Mouse (Mus musculus) neural tube, embryonic 11.5 days (tissue): ENCODE data around the gene Yap1. TPM values are rescaled to one million over a fixed set of nuclear protein-coding genes. Genes with fewer than 3 reads are reported as not detected.

ENCODE experiments used
- ATAC-seq: fragments of 200-750 bp; cut with Nextera tagmentation; 2 replicates; pipeline ENCODE4 v1.8.0; 2017; ENCODE audit warnings: moderate number of reproducible peaks, mild to moderate bottlenecking, moderate TSS enrichment, moderate library complexity; ENCODE audit not compliant: insufficient read depth, low FRiP score, low TSS enrichment
- DNase-seq: peaks from one replicate; pipeline ENCODE4 v3.0.0-alpha.2; 2015; ENCODE audit warnings: low spot score
- H3K27ac ChIP-seq: fragments of 300-500 bp; sonication (generic); 2 replicates; pipeline ENCODE4 v1.5.1; 2014; ENCODE audit warnings: low read depth, mild to moderate bottlenecking, low read length
- H3K27me3 ChIP-seq: fragments of 300-500 bp; sonication (generic); 2 replicates; pipeline ENCODE4 v1.6.1; 2014; ENCODE audit warnings: mild to moderate bottlenecking, low read length, mixed read lengths; ENCODE audit not compliant: control insufficient read depth, insufficient read depth
- H3K36me3 ChIP-seq: fragments of 300-500 bp; sonication (generic); 2 replicates; pipeline ENCODE4 v1.6.1; 2014; ENCODE audit warnings: mild to moderate bottlenecking, low read length, moderate library complexity, mixed read lengths; ENCODE audit not compliant: control insufficient read depth, insufficient read depth
- H3K4me1 ChIP-seq: fragments of 300-500 bp; sonication (generic); 2 replicates; pipeline ENCODE4 v1.6.1; 2014; ENCODE audit warnings: low read length, mixed read lengths; ENCODE audit not compliant: control insufficient read depth, insufficient read depth
- H3K4me2 ChIP-seq: fragments of 300-500 bp; sonication (generic); 2 replicates; pipeline ENCODE4 v1.6.1; 2014; ENCODE audit warnings: low read depth, mild to moderate bottlenecking, moderate library complexity
- H3K4me3 ChIP-seq: fragments of 300-500 bp; sonication (generic); 2 replicates; pipeline ENCODE4 v1.5.1; 2014; ENCODE audit warnings: low read depth, low read length
- H3K9ac ChIP-seq: fragments of 300-500 bp; sonication (generic); 2 replicates; pipeline ENCODE4 v1.6.1; 2014; ENCODE audit warnings: mild to moderate bottlenecking, low read length
- H3K9me3 ChIP-seq: fragments of 300-500 bp; sonication (generic); 2 replicates; pipeline ENCODE4 v1.6.1; 2016; ENCODE audit warnings: low read length; ENCODE audit not compliant: control insufficient read depth
- WGBS: fragments of 180-500 bp; shearing (Covaris S2); extraction: QIAGEN DNeasy Blood & Tissue Kit; methylation state at CpG from one replicate; pipeline ENCODE4 v1.1.7; 2014; 5-methylcytosine and 5-hydroxymethylcytosine counted together
- polyA plus RNA-seq: library from polyadenylated mRNA; unstranded; fragments of >200 nt; fragmentation: Nextera tagmentation; extraction: Ambion mirVana; gene quantifications from 2 replicates; pipeline ENCODE4 v1.2.1, GENCODE M21; 2014

Gene Yap1
- polyA plus RNA-seq, 1 experiment from 2014 or later: 27.2 TPM

DNA sequence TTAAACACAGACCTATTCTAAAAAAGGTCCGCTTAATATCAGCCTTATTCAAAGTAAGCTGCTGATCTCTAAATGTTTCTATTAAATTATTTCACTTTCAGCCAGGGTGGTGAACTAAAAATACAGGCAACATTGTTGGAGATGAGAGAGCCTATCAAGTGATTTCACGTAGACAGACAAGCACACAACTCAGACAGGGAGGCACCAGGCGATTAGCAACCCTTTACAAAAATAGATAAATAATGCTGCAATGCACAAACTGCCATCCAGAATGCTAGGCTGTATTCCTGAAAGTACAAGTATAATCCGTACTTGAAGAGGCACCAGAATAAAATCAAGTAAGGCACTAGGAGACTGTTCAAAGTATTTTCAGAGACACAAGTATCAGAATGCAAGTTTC lies 20.1 kb downstream of the Yap1 start:
- 78% methylated on average over 4 of the region's 4 CpGs for WGBS
- H3K9ac ChIP-seq: no peak overlapping the region
- H3K4me3 ChIP-seq: no peak overlapping the region

DNA sequence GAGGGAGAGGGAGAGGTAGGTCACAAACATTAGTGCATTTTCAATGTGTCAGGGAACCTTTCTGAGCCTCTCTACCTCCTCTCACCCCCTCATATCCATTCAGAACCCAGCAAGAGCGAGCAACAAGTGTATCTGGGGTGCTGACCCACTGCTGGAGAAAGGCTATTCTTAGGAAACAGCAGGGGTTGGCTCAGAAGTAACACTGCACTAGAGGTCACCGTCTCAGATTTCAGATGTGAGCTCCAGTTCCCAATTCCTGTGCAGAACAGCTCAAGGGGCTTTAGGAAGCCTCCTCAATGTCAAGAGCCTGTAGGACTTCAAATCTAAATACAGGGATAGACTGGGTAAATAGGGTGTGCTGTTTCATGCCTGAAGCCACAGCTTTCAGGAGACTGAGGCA lies 20.7 kb downstream of the Yap1 start:
- H3K27ac ChIP-seq: no peak overlapping the region
- H3K36me3 ChIP-seq: no peaks in the 10 kb centered on the region
- WGBS: 19% methylated on average over 2 of the region's 2 CpGs
- H3K27me3 ChIP-seq: no peaks in the 10 kb centered on the region
- no peak for DNase-seq
- H3K4me3 ChIP-seq: no peak overlapping the region
- no peaks in the 10 kb centered on the region for H3K9me3 ChIP-seq
- H3K4me2 ChIP-seq: no peak overlapping the region
- H3K4me1 ChIP-seq: no peaks in the 10 kb centered on the region
- H3K9ac ChIP-seq: no peak overlapping the region
- no peak for ATAC-seq

More for the DNA sequence above, 20.1 kb downstream of the Yap1 start:
- DNase-seq (no peak), ATAC-seq (no peak)
- Histone ChIP-seq H3K27ac (no peak overlapping the region), H3K36me3 (no peaks in the 10 kb centered on the region), H3K9me3 (no peaks in the 10 kb centered on the region), H3K4me1 (no peaks in the 10 kb centered on the region), H3K4me2 (no peak overlapping the region), H3K27me3 (no peaks in the 10 kb centered on the region)

DNA sequence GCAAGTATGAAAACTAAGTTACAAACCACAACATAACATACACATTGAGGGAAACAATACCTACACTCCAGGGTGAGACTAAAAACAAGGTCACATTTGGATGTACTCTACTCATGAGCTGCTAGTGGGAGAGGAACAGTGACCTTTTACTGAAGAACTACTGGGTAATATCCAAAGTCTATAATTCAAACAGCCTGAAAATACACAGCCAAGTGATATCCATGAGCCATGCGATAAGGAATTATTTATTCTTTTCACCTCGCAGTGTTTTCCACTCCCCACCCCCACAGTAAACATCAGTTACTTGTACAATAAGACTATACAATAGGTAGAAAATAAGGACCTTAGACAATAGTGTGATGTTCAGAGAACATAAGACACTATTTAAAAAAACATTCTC lies 24.2 kb downstream of the Yap1 start:
- Histone ChIP-seq H3K9ac (no peak overlapping the region), H3K27me3 (no peaks in the 10 kb centered on the region), H3K4me3 (no peak overlapping the region), H3K36me3 (no peaks in the 10 kb centered on the region), H3K4me2 (no peak overlapping the region), H3K27ac (no peak overlapping the region), H3K9me3 (no peaks in the 10 kb centered on the region), H3K4me1 (no peaks in the 10 kb centered on the region)
- ATAC-seq (no peak), DNase-seq (no peak)
- WGBS: 87% methylated on average over 2 of the region's 2 CpGs

DNA sequence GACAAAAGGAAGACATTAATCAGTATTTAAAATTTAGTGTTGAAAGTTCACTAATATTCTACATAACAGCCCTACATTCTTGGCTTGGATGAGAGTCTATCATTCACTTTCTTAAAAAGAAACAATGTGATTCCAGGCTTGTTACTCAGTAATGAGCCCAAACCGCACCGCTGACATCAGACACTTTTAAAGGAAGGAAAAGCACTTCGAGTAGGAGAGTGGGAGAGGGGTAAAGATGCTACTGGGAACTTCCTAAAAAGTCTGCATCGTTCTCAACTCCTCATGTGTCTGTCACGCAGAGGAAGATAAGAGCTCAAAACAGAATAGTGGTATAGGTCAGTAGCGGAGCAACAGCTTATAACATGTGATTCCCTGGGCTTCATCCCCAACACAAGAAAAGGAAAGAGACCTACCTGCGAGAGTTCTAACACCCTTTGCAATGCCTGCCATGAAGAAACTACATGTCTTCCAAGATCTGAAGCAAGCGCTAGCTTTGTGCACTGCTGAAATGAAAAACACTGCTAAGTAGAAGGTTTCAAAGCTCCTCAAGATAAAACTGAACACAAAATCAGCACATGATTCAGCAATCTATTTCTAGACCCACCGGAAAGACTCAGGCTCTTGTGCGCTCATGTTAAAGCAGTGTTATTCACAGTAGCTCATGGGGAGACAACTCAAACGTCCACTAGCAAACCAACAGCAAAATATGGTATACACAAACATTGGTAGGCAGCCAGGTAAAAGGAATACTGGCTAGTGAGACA lies 25.1 kb downstream of the Yap1 start:
- WGBS: 94% methylated on average over 11 of the region's 11 CpGs
- Histone ChIP-seq H3K9me3 (no peaks in the 10 kb centered on the region), H3K27me3 (no peaks in the 10 kb centered on the region), H3K4me3 (no peak overlapping the region), H3K36me3 (no peaks in the 10 kb centered on the region), H3K27ac (no peak overlapping the region), H3K4me2 (no peak overlapping the region), H3K4me1 (no peaks in the 10 kb centered on the region), H3K9ac (no peak overlapping the region)
- no peak for DNase-seq
- no peak for ATAC-seq

DNA sequence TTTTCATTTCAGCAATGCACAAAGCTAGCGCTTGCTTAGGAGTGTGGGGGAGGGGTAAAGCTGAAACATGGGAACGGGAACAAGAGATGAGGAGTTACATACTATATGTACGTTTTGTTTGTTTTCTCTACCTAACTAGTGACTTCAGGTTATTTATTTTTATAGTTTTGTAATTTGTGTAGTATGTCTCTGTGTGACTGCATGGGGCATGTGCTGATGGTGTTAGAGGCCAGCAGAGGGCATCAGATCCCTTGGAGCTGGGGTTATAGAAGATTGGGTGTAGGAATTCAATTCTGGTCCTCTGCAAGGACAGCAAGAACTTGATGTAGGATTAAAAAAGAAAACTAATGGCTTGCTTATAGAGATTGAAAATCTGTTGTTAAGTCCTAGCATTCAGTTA lies 25.9 kb downstream of the Yap1 start:
- H3K4me1 ChIP-seq: no peaks in the 10 kb centered on the region
- no peak for DNase-seq
- no peak overlapping the region for H3K4me3 ChIP-seq
- H3K4me2 ChIP-seq: no peak overlapping the region
- no peak for ATAC-seq
- no peak overlapping the region for H3K9ac ChIP-seq
- WGBS: 91% methylated on average over 3 of the region's 3 CpGs
- H3K36me3 ChIP-seq: peaks cover 2% of the 10 kb centered on the region
- H3K9me3 ChIP-seq: no peaks in the 10 kb centered on the region
- H3K27ac ChIP-seq: no peak overlapping the region
- H3K27me3 ChIP-seq: no peaks in the 10 kb centered on the region

DNA sequence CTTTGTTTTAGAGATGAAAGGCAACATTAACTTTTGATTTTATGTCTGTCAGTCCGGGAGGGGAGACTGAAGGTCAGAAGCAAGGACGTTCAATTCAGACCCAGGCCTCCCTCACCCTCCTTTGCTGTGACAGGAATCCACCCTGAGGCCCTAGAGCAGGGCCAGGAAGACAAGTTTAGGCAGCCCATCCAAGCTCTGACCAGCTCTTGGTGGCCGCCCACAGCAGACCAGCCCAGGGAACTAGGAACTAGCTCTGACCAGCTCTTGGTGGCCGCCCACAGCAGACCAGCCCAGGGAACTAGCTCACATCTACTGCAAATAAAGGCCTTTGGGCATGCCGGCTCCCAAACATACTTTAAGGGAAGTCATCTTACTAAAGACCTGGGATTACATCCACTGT lies 26.8 kb downstream of the Yap1 start:
- Histone ChIP-seq H3K27ac (no peak overlapping the region), H3K4me3 (no peak overlapping the region), H3K36me3 (peaks cover 5% of the 10 kb centered on the region), H3K9ac (no peak overlapping the region), H3K4me1 (no peaks in the 10 kb centered on the region), H3K9me3 (no peaks in the 10 kb centered on the region), H3K4me2 (no peak overlapping the region), H3K27me3 (no peaks in the 10 kb centered on the region)
- ATAC-seq: no peak
- DNase-seq: no peak
- 85% methylated on average over 5 of the region's 5 CpGs for WGBS

DNA sequence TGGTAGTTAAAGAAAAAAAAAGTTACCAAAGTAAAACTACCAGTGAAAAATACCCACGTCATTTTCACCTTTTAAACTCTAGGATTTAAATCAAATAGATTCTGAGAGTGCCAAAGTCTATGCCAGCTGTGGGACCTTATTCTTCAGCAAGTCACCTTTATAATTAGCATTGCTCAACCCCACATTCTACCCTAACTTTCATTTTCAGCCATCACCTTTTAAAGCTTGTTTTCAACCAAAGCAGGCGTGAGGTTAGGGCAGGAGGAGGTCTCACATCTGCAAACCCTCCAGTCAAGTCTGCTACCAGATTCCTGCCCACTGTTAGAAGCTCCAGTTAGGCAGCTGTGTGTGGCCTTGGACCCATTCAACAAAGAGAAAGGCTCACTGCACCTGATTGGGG lies 32.4 kb downstream of the Yap1 start:
- Histone ChIP-seq H3K27me3 (no peaks in the 10 kb centered on the region), H3K36me3 (peaks cover 5% of the 10 kb centered on the region), H3K4me1 (no peaks in the 10 kb centered on the region), H3K27ac (no peak overlapping the region), H3K4me3 (no peak overlapping the region), H3K4me2 (no peak overlapping the region), H3K9ac (no peak overlapping the region), H3K9me3 (no peaks in the 10 kb centered on the region)
- WGBS: 87% methylated on average over 2 of the region's 2 CpGs
- DNase-seq (no peak), ATAC-seq (no peak)

DNA sequence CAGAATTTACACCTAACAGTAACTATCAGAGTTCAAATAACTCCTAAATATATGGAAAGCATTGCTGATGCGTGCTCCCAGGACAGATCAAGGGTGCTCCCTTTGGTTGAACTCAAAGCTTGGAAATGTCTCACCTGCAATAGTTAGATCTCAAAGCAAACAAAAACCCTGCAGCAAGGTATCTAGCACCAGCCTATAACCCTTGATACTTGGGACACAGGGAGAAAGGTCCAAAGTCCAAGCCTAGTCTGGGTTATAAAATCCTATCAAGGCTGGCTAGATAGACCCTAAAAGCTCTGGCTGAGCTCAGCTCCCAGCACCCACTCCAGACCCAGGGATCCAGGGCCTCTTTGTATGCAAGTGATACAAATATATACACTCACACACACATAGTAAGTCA lies 36.4 kb downstream of the Yap1 start:
- Histone ChIP-seq H3K27me3 (no peaks in the 10 kb centered on the region), H3K4me1 (no peaks in the 10 kb centered on the region), H3K4me2 (no peak overlapping the region), H3K4me3 (no peak overlapping the region), H3K36me3 (no peaks in the 10 kb centered on the region), H3K27ac (no peak overlapping the region), H3K9ac (no peak overlapping the region), H3K9me3 (no peaks in the 10 kb centered on the region)
- no peak for DNase-seq
- no peak for ATAC-seq
- 96% methylated on average over 1 of the region's 1 CpGs for WGBS

DNA sequence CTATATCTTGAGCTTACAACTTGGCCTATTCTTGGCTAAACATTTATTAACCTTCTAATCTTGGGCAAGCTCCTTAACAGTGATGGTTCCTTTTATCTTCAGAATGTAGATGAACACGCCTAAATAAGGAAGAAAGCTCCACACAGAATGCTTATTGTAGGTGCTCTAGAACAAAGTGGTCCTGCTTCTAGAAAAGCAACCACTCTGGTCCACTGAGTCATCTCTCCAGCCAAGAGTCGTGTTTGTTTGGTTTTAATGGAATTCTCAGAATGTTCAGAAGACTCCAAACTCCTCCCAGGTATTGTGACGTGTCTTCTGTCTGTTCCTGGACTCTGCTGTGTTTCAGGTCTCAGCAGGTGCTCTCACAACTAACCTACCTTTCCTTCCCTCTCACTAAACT lies 38.8 kb downstream of the Yap1 start:
- Histone ChIP-seq H3K27me3 (no peaks in the 10 kb centered on the region), H3K9ac (no peak overlapping the region), H3K36me3 (no peaks in the 10 kb centered on the region), H3K27ac (no peak overlapping the region), H3K9me3 (no peaks in the 10 kb centered on the region), H3K4me3 (no peak overlapping the region), H3K4me2 (no peak overlapping the region), H3K4me1 (peaks cover 5% of the 10 kb centered on the region; the same call in 1 of the 2 replicates)
- no peak for ATAC-seq
- no peak for DNase-seq
- WGBS: 90% methylated on average over 3 of the region's 3 CpGs
